Mouse (Mus musculus) liver, adult 2 months (tissue): ENCODE measurements around the gene Psma6. TPM values are rescaled to one million over a fixed set of nuclear protein-coding genes. Genes with fewer than 3 reads are reported as not detected.
A peak's percentile ranks its signal among the peaks of the same experiment; 100 is the strongest.

Source experiments
- DNase-seq: peaks from one replicate; pipeline ENCODE4 v3.0.0-alpha.2; 2011; ENCODE audit warnings: low read depth, low spot score; ENCODE audit errors: extremely low read depth
- H3K27ac ChIP-seq: fragments of 200-500 bp; replicated peaks from 2 replicates; pipeline ENCODE4 v1.5.1; 2012; ENCODE audit warnings: low read depth, mild to moderate bottlenecking, control low read depth, inconsistent platforms, low read length; ENCODE audit not compliant: insufficient read depth
- H3K27me3 ChIP-seq: fragments of 200-500 bp; 2 replicates; pipeline ENCODE4 v1.6.1; 2012; ENCODE audit warnings: mild to moderate bottlenecking, moderate library complexity, low read length, inconsistent platforms; ENCODE audit not compliant: control insufficient read depth, insufficient read depth
- H3K36me3 ChIP-seq: fragments of 200-500 bp; 2 replicates; pipeline ENCODE4 v1.6.1; 2012; ENCODE audit warnings: low read length, inconsistent platforms; ENCODE audit not compliant: control insufficient read depth, insufficient read depth
- H3K4me1 ChIP-seq: fragments of 200-500 bp; 2 replicates; pipeline ENCODE4 v1.6.1; 2011; ENCODE audit warnings: low read length; ENCODE audit not compliant: control insufficient read depth, insufficient read depth
- H3K4me3 ChIP-seq: fragments of 200-500 bp; 2 replicates; pipeline ENCODE4 v1.5.1; 2011; ENCODE audit warnings: low read depth, mild to moderate bottlenecking, control low read depth, low read length, moderate library complexity; ENCODE audit not compliant: insufficient read depth
- H3K79me2 ChIP-seq: fragments of 200-500 bp; 2 replicates; pipeline ENCODE4 v1.6.1; 2012; ENCODE audit warnings: inconsistent platforms, mild to moderate bottlenecking, low read length, moderate library complexity; ENCODE audit not compliant: control insufficient read depth, insufficient read depth
- H3K9ac ChIP-seq: fragments of 200-500 bp; 2 replicates; pipeline ENCODE4 v1.6.1; 2012; ENCODE audit warnings: low read depth, mild to moderate bottlenecking, control low read depth, inconsistent platforms, low read length
- CTCF ChIP-seq: fragments of 200-500 bp; IDR thresholded peaks from 2 replicates; pipeline ENCODE4 v1.5.1; 2011; ENCODE audit warnings: low read depth, low read length, control low read depth
- POLR2A ChIP-seq: fragments of 200-500 bp; IDR thresholded peaks from 2 replicates; pipeline ENCODE4 v1.6.1; 2011; ENCODE audit warnings: low read length, control low read depth; ENCODE audit not compliant: insufficient read depth; ENCODE audit errors: extremely low read depth
- WGBS: fragments of 180-500 bp; shearing (Covaris S2); methylation state at CpG from one replicate; pipeline ENCODE4 v1.1.7; 2018; 5-methylcytosine and 5-hydroxymethylcytosine counted together
- polyA plus RNA-seq: library from polyadenylated mRNA; depleted of rRNA; stranded (reverse); fragments of >200 nt; gene quantifications from 2 replicates; pipeline ENCODE4 v1.2.3, GENCODE M21; 2012
- total RNA-seq: library from RNA; depleted of rRNA; stranded (reverse); fragments of >200 nt; gene quantifications from 2 replicates; pipeline ENCODE4 v1.2.3, GENCODE M21; 2014

Gene Psma6
- total and polyA plus RNA-seq, 2 experiments = 51.5 to 132 TPM

DNA sequence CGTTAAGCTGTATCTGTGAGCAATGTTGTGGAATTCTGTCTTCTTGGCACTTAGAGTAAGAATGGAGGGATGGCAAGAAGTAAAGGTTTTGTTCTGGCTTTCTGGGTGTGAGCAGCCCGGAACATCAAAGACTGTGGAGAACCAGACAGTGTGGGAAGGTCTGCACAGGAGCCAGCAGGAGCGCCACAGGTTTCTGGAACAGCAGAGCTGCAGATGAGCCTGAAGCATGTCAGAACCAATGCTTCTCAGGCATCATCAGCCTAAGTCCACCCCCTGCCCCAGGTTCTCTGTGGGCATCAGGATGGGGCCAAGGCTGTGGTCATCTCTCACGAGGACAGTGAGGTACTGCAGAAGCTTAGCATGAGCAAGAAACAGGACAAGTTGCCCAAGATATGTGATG is 12.5 kb downstream of the Psma6 start:
- peaks cover 11% of the 10 kb centered on the region; the same call in 1 of the 2 replicates for H3K79me2 ChIP-seq

GRCm38 (mm10) chr12:55397544-55398239 is 13.7 kb downstream of the Psma6 start:
- Histone ChIP-seq H3K27me3 (no peaks in the 10 kb centered on the region), H3K4me3 (peak overlapping the region; percentile 71; the same call in 1 of the 2 replicates), H3K4me1 (peaks cover 7% of the 10 kb centered on the region; the same call in 1 of the 2 replicates), H3K9ac (peak overlapping the region; percentile 84), H3K36me3 (no peaks in the 10 kb centered on the region), H3K27ac (peak overlapping the region; percentile 81), H3K79me2 (peaks cover 15% of the 10 kb centered on the region; the same call in 1 of the 2 replicates)
- TF ChIP-seq CTCF = no peak
- no peak for TF ChIP-seq POLR2A
- WGBS = 59% methylated on average over 9 of the region's 9 CpGs
- DNase-seq = no peak

More for the DNA sequence above, 12.5 kb downstream of the Psma6 start:
- no peak for TF ChIP-seq POLR2A
- TF ChIP-seq CTCF = no peak
- Histone ChIP-seq H3K27me3 (no peaks in the 10 kb centered on the region), H3K4me1 (peaks cover 7% of the 10 kb centered on the region; the same call in 1 of the 2 replicates), H3K36me3 (no peaks in the 10 kb centered on the region), H3K4me3 (no peak overlapping the region), H3K27ac (no peak overlapping the region), H3K9ac (no peak overlapping the region)
- DNase-seq = no peak
- 96% methylated on average over 4 of the region's 4 CpGs for WGBS

DNA sequence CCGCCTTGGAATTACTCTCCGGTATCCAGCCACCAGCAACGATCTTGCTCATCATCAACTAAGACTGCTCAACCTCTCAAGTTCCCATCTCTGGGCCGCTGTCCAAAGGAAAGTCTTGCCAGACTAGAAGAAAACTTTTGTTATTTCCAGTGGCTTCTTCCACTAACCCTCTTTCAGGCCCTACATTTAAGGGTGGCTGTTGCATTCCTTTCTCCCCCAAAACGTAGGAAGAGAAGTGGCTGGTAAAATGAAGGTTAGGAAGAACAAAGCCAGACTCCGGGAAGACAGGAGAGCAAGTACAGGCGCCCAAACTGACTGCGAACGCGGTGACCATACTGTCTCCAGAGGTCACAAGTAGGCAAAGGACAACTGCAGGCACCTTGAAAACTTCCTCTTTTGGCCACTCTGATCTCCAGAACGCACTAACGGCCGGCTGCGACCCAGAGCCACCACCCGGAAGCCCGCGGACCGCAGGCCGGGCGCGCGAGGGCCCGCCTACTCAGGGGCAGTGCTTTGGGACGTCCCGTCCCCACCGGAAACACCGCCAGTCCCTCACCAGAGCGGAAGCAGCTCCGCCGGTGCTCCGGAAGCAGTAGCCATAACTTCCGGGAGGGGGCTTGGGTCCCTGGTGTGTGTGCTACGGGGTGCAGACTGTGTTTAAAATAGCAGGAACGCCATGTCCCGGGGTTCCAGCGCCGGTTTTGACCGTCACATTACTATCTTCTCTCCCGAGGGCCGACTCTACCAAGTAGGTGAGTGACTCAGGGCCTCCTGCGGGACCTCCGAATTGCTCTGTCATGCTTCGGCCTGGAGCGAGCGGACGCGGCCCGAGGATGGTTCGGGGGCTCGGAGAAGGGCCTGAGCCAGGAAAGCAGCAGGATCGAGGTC is 14.5 kb downstream of the Psma6 start:
- peak overlapping the region; percentile 85 for H3K4me3 ChIP-seq
- H3K27me3 ChIP-seq = no peaks in the 10 kb centered on the region
- no peaks in the 10 kb centered on the region for H3K36me3 ChIP-seq
- peaks cover 7% of the 10 kb centered on the region; the same call in 1 of the 2 replicates for H3K4me1 ChIP-seq
- peak; percentile 83 for DNase-seq
- peak overlapping the region; percentile 90 for H3K27ac ChIP-seq
- H3K79me2 ChIP-seq = peaks cover 19% of the 10 kb centered on the region; the same call in 1 of the 2 replicates
- WGBS = under 1% methylated on average over 51 of the region's 51 CpGs
- TF ChIP-seq CTCF (no peak), POLR2A (peak; percentile 77; the same call in 1 of the 2 replicates)
- H3K9ac ChIP-seq = peak overlapping the region; percentile 86

DNA sequence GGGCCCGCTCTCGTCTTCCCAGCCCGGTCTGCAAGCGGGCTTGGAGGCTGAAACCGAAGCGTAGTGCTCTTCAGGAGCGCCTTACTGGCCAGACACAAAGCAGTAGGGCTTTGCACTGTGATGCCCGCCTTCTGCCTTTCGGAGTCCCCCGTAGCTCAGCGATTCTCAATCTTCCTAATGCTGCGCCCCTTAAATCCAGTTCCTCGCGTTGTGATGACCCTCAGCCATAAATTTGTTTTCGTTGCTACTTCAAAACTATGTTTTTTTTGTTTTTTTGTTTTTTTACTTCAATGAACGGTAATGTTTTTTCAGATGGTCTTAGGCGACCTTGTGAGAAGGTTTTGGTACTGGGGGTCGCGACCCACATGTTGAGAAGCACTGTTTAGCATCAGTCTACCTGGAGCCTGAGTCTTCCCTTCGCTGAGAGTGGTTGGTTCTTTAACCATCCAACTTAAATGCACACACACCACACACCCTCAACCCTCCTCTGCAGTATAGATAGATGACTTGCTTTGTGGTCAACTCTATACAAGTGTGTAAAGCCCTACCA is 15.2 kb downstream of the Psma6 start:
- Histone ChIP-seq H3K27me3 (no peaks in the 10 kb centered on the region), H3K79me2 (peaks cover 24% of the 10 kb centered on the region; the same call in 1 of the 2 replicates), H3K9ac (peak overlapping the region; percentile 86), H3K4me1 (peaks cover 9% of the 10 kb centered on the region; the same call in 1 of the 2 replicates), H3K4me3 (peak overlapping the region; percentile 85), H3K36me3 (no peaks in the 10 kb centered on the region; the same call in 1 of the 2 replicates), H3K27ac (peak overlapping the region; percentile 90)
- TF ChIP-seq CTCF = no peak
- no peak for TF ChIP-seq POLR2A
- under 1% methylated on average over 20 of the region's 20 CpGs for WGBS
- DNase-seq = peak; percentile 33

GRCm38 (mm10) chr12:55407888-55408287 is 23.9 kb downstream of the Psma6 start:
- peaks cover 37% of the 10 kb centered on the region for H3K36me3 ChIP-seq
- H3K79me2 ChIP-seq = peaks cover 8% of the 10 kb centered on the region; the same call in 1 of the 2 replicates
- WGBS = 23% methylated on average over 5 of the region's 5 CpGs
- H3K27ac ChIP-seq = no peak overlapping the region
- no peak overlapping the region for H3K9ac ChIP-seq
- peaks cover 2% of the 10 kb centered on the region; the same call in 1 of the 2 replicates for H3K4me1 ChIP-seq
- H3K27me3 ChIP-seq = no peaks in the 10 kb centered on the region
- no peak for DNase-seq
- TF ChIP-seq POLR2A (no peak), CTCF (no peak)
- no peak overlapping the region for H3K4me3 ChIP-seq
